Mouse (Mus musculus) frontal cortex, postnatal 36 days (tissue): ENCODE data around the gene Krt90.

Source experiments
- DNase-seq, 2 experiments: peaks; one replicate each; pipeline ENCODE4 v3.0.0; 2022; ENCODE audit warnings: low spot score in 2 of 2

The Krt90 gene

GRCm38 (mm10) chr15:101562850-101563249 lies at the start of gene Krt90:
Gene Krt90, minus strand, starts transcription at chr15:101562950.
- DNase-seq, result no peak

- no peak for DNase-seq
Observed at GRCm38 (mm10) chr15:101599123-101599522, 36.4 kb upstream of the Krt90 start.

- no peak for DNase-seq
Observed at GRCm38 (mm10) chr15:101588216-101588615, 25.5 kb upstream of the Krt90 start.

GRCm38 (mm10) chr15:101584456-101584855 lies 21.7 kb upstream of the Krt90 start:
- no peak for DNase-seq

- DNase-seq, result no peak
Observed at GRCm38 (mm10) chr15:101583211-101583965, 20.6 kb upstream of the Krt90 start.

- DNase-seq, result peak; percentile 12 to 37
Observed at GRCm38 (mm10) chr15:101581701-101582100, 19.0 kb upstream of the Krt90 start.

- DNase-seq, result no peak
Observed at GRCm38 (mm10) chr15:101575506-101575905, 12.8 kb upstream of the Krt90 start.

GRCm38 (mm10) chr15:101573796-101574345 lies 11.1 kb upstream of the Krt90 start, which contains the start of gene Krt75:
Gene Krt75, minus strand, starts transcription at chr15:101573904.
- DNase-seq, result no peak

GRCm38 (mm10) chr15:101567780-101568179 lies 5.0 kb upstream of the Krt90 start:
- no peak for DNase-seq

- DNase-seq, result no peak
Observed at GRCm38 (mm10) chr15:101558034-101558646, 4.6 kb downstream of the Krt90 start.

- DNase-seq, result peak in 1 of 2 experiments; percentile 9
Observed at GRCm38 (mm10) chr15:101553169-101553568, 9.6 kb downstream of the Krt90 start.

GRCm38 (mm10) chr15:101552188-101552587 lies 10.6 kb downstream of the Krt90 start:
- DNase-seq, result peak in 1 of 2 experiments; percentile 8

- no peak for DNase-seq
Observed at GRCm38 (mm10) chr15:101550567-101550966, 12.2 kb downstream of the Krt90 start, which contains the start of gene Krt82. Gene Krt82, minus strand, starts transcription at chr15:101550667.

- no peak for DNase-seq
Observed at GRCm38 (mm10) chr15:101544478-101544877, 18.3 kb downstream of the Krt90 start.

- no peak for DNase-seq
Observed at GRCm38 (mm10) chr15:101542543-101542942, 20.2 kb downstream of the Krt90 start.

GRCm38 (mm10) chr15:101538580-101538900 lies 24.2 kb downstream of the Krt90 start:
- DNase-seq, result no peak

GRCm38 (mm10) chr15:101537864-101538579 lies 24.7 kb downstream of the Krt90 start:
- no peak for DNase-seq

GRCm38 (mm10) chr15:101536054-101536850 lies 26.5 kb downstream of the Krt90 start:
- peak; percentile 12 to 26 for DNase-seq

GRCm38 (mm10) chr15:101532720-101533119 lies 30.0 kb downstream of the Krt90 start, which contains the start of gene Krt84:
Gene Krt84, minus strand, starts transcription at chr15:101532820.
- DNase-seq, result no peak

GRCm38 (mm10) chr15:101522556-101523232 lies 40.1 kb downstream of the Krt90 start:
- no peak for DNase-seq

GRCm38 (mm10) chr15:101519792-101520191 lies 43.0 kb downstream of the Krt90 start:
- peak; percentile 76 to 87 for DNase-seq
